Mouse (Mus musculus) brain, embryonic 14.5 days (tissue): ENCODE data around the gene Oser1.

Source experiments
- CTCF ChIP-seq: fragments of 200-500 bp; IDR thresholded peaks from 2 replicates; pipeline ENCODE4 v1.5.1; 2012; ENCODE audit warnings: inconsistent platforms, mild to moderate bottlenecking, moderate library complexity, borderline replicate concordance; ENCODE audit not compliant: insufficient read depth, insufficient read length; ENCODE audit errors: extremely low read depth
- POLR2A ChIP-seq: fragments of 200-500 bp; IDR thresholded peaks from 2 replicates; pipeline ENCODE4 v1.6.1; 2012; ENCODE audit warnings: mild to moderate bottlenecking, inconsistent platforms, borderline replicate concordance; ENCODE audit not compliant: poor library complexity, insufficient read depth, insufficient read length, severe bottlenecking; ENCODE audit errors: extremely low read depth

GRCm38 (mm10) chr2:163358662-163359061, 65.8 kb downstream of the Oser1 start:
- TF ChIP-seq CTCF = no peak
- TF ChIP-seq POLR2A = no peak
